Mouse (Mus musculus) MEL (cell line): ENCODE measurements around the gene Plin1. TPM values are rescaled to one million over a fixed set of nuclear protein-coding genes. Genes with fewer than 3 reads are reported as not detected.

Experiments used
- DNase-seq: peaks from one replicate; pipeline ENCODE4 v3.0.0; 2011; ENCODE audit warnings: low read depth, low spot score
- H3K27ac ChIP-seq: 2 replicates; pipeline ENCODE4 v1.5.1; 2012; ENCODE audit warnings: low read depth, mild to moderate bottlenecking, control low read depth, low read length, moderate library complexity; ENCODE audit not compliant: control insufficient read depth
- H3K27me3 ChIP-seq, 2 experiments: fragments of 150-350 bp in 1 of 2; sonication (generic) in 1 of 2; 2 replicates each; pipeline ENCODE4 v1.6.1; 2012; ENCODE audit warnings: low read length in 2 of 2, mild to moderate bottlenecking in 2 of 2, improper control_type of control experiment in 1 of 2, moderate library complexity in 1 of 2; ENCODE audit not compliant: insufficient read depth in 2 of 2, control insufficient read depth in 1 of 2
- H3K36me3 ChIP-seq, 2 experiments: 2 replicates each; pipeline ENCODE4 v1.6.1; 2012 to 2014; ENCODE audit warnings: low read length in 2 of 2, improper control_type of control experiment in 1 of 2, inconsistent platforms in 1 of 2, mild to moderate bottlenecking in 1 of 2; ENCODE audit not compliant: insufficient read depth in 2 of 2, control insufficient read depth in 1 of 2
- H3K4me1 ChIP-seq, 2 experiments: fragments of 150-350 bp in 1 of 2; sonication (generic) in 1 of 2; 2 replicates each; pipeline ENCODE4 v1.6.1; 2012; ENCODE audit warnings: low read length in 2 of 2, improper control_type of control experiment in 1 of 2, mild to moderate bottlenecking in 1 of 2; ENCODE audit not compliant: insufficient read depth in 2 of 2, control insufficient read depth in 1 of 2
- H3K4me3 ChIP-seq, 2 experiments: fragments of 150-350 bp in 1 of 2; sonication (generic) in 1 of 2; 2 replicates each; pipeline ENCODE4 v1.5.1; 2012; ENCODE audit warnings: low read depth in 2 of 2, low read length in 2 of 2, mild to moderate bottlenecking in 2 of 2, moderate library complexity in 2 of 2, control low read depth in 1 of 2, improper control_type of control experiment in 1 of 2; ENCODE audit not compliant: control insufficient read depth in 1 of 2, insufficient read depth in 1 of 2
- H3K79me2 ChIP-seq: 2 replicates; pipeline ENCODE4 v1.6.1; 2012; ENCODE audit warnings: mild to moderate bottlenecking, low read length, moderate library complexity; ENCODE audit not compliant: control insufficient read depth, poor library complexity, insufficient read depth
- H3K9ac ChIP-seq: 2 replicates; pipeline ENCODE4 v1.6.1; 2012; ENCODE audit warnings: low read depth, mild to moderate bottlenecking, control low read depth, low read length, moderate library complexity; ENCODE audit not compliant: control insufficient read depth, poor library complexity, severe bottlenecking
- H3K9me3 ChIP-seq: fragments of 150-350 bp; sonication (generic); replicated peaks from 2 replicates; pipeline ENCODE4 v1.6.1; 2012; ENCODE audit warnings: mild to moderate bottlenecking, low read length, improper control_type of control experiment, moderate library complexity; ENCODE audit not compliant: insufficient read depth
- CHD2 ChIP-seq: IDR thresholded peaks from 2 replicates; pipeline ENCODE4 v1.6.1; 2011; ENCODE audit warnings: low read length, improper control_type of control experiment
- CTCF ChIP-seq, 3 experiments: IDR thresholded peaks in 2 of 3; conservative IDR thresholded peaks in 1 of 3; 2 replicates each; pipeline ENCODE4 v1.5.1; 2011 to 2012; ENCODE audit warnings: low read length in 3 of 3, low read depth in 2 of 3, mild to moderate bottlenecking in 2 of 3, improper control_type of control experiment in 1 of 3, inconsistent platforms in 1 of 3, mixed read lengths in 1 of 3, moderate library complexity in 1 of 3; ENCODE audit not compliant: control insufficient read depth in 1 of 3, insufficient read depth in 1 of 3, poor library complexity in 1 of 3, severe bottlenecking in 1 of 3
- ELF1 ChIP-seq: IDR thresholded peaks from 2 replicates; pipeline ENCODE4 v1.6.1; 2014; ENCODE audit warnings: low read depth, mild to moderate bottlenecking, inconsistent platforms, low read length, improper control_type of control experiment, moderate library complexity
- EP300 ChIP-seq, 2 experiments: IDR thresholded peaks; 2 replicates each; pipeline ENCODE4 v1.6.1; 2011; ENCODE audit warnings: improper control_type of control experiment in 2 of 2, low read length in 2 of 2, low read depth in 1 of 2, mild to moderate bottlenecking in 1 of 2
- ETS1 ChIP-seq: IDR thresholded peaks from 2 replicates; pipeline ENCODE4 v1.6.1; 2012; ENCODE audit warnings: low read depth, mild to moderate bottlenecking, inconsistent platforms, low read length, improper control_type of control experiment, moderate library complexity
- GABPA ChIP-seq: IDR thresholded peaks from 2 replicates; pipeline ENCODE4 v1.6.1; 2012; ENCODE audit warnings: low read depth, mild to moderate bottlenecking, inconsistent platforms, low read length, improper control_type of control experiment, moderate library complexity
- GATA1 ChIP-seq: IDR thresholded peaks from 2 replicates; pipeline ENCODE4 v1.6.1; 2011; ENCODE audit warnings: low read depth, low read length, improper control_type of control experiment
- JUND ChIP-seq: IDR thresholded peaks from 2 replicates; pipeline ENCODE4 v1.6.1; 2011; ENCODE audit warnings: low read depth, mild to moderate bottlenecking, improper control_type of control experiment, low read length
- KAT2A ChIP-seq: conservative IDR thresholded peaks from 2 replicates; pipeline ENCODE4 v1.6.1; 2012; ENCODE audit warnings: low read depth, low read length, improper control_type of control experiment, inconsistent platforms
- MAFK ChIP-seq: IDR thresholded peaks from 2 replicates; pipeline ENCODE4 v1.6.1; 2011; ENCODE audit warnings: low read depth, mild to moderate bottlenecking, low read length, improper control_type of control experiment, borderline replicate concordance
- MAX ChIP-seq: IDR thresholded peaks from 2 replicates; pipeline ENCODE4 v1.6.1; 2011; ENCODE audit warnings: low read length, improper control_type of control experiment
- MAZ ChIP-seq: IDR thresholded peaks from 2 replicates; pipeline ENCODE4 v1.6.1; 2012; ENCODE audit warnings: low read depth, mild to moderate bottlenecking, inconsistent platforms, low read length, improper control_type of control experiment
- MYC ChIP-seq: IDR thresholded peaks from 2 replicates; pipeline ENCODE4 v1.6.1; 2011; ENCODE audit warnings: low read depth, mild to moderate bottlenecking, low read length, improper control_type of control experiment, moderate library complexity
- NELFE ChIP-seq: IDR thresholded peaks from 2 replicates; pipeline ENCODE4 v1.6.1; 2011; ENCODE audit warnings: low read depth, low read length, improper control_type of control experiment
- NRF1 ChIP-seq: IDR thresholded peaks from 2 replicates; pipeline ENCODE4 v1.6.1; 2014; ENCODE audit warnings: low read depth, mild to moderate bottlenecking, inconsistent platforms, low read length, improper control_type of control experiment, moderate library complexity; ENCODE audit not compliant: poor library complexity, insufficient read depth, severe bottlenecking
- RCOR1 ChIP-seq: IDR thresholded peaks from 2 replicates; pipeline ENCODE4 v1.6.1; 2012; ENCODE audit warnings: low read depth, mild to moderate bottlenecking, inconsistent platforms, low read length, improper control_type of control experiment
- TAL1 ChIP-seq: IDR thresholded peaks from 2 replicates; pipeline ENCODE4 v1.6.1; 2012; ENCODE audit warnings: mild to moderate bottlenecking, inconsistent platforms, low read length, moderate library complexity, mixed read lengths
- TBP ChIP-seq: IDR thresholded peaks from 2 replicates; pipeline ENCODE4 v1.8.0; 2011; ENCODE audit warnings: low read depth, low read length, improper control_type of control experiment
- TCF12 ChIP-seq: IDR thresholded peaks from 2 replicates; pipeline ENCODE4 v1.6.1; 2014; ENCODE audit warnings: low read depth, mild to moderate bottlenecking, inconsistent platforms, low read length, improper control_type of control experiment, moderate library complexity
- UBTF ChIP-seq: IDR thresholded peaks from 2 replicates; pipeline ENCODE4 v1.6.1; 2012; ENCODE audit warnings: low read depth, mild to moderate bottlenecking, inconsistent platforms, low read length, improper control_type of control experiment, moderate library complexity, borderline replicate concordance; ENCODE audit not compliant: insufficient read depth
- USF2 ChIP-seq, 2 experiments: IDR thresholded peaks; 2 replicates each; pipeline ENCODE4 v1.6.1; 2011 to 2012; ENCODE audit warnings: improper control_type of control experiment in 2 of 2, low read length in 2 of 2, borderline replicate concordance in 1 of 2, inconsistent platforms in 1 of 2, low read depth in 1 of 2, mild to moderate bottlenecking in 1 of 2; ENCODE audit not compliant: insufficient read depth in 1 of 2
- ZKSCAN1 ChIP-seq: IDR thresholded peaks from 2 replicates; pipeline ENCODE4 v1.6.1; 2012; ENCODE audit warnings: low read depth, mild to moderate bottlenecking, inconsistent platforms, low read length, improper control_type of control experiment, moderate library complexity
- ZNF384 ChIP-seq: IDR thresholded peaks from 2 replicates; pipeline ENCODE4 v1.6.1; 2012; ENCODE audit warnings: low read depth, mild to moderate bottlenecking, inconsistent platforms, low read length, improper control_type of control experiment
- polyA plus RNA-seq, 2 experiments: library from polyadenylated mRNA; stranded (reverse) in 1 of 2; unstranded in 1 of 2; fragments of >175 nt in 1 of 2; fragments of >200 nt in 1 of 2; gene quantifications; 2 replicates each; pipeline versions ENCODE4 v1.2.1 to v1.2.4; 2012; ENCODE audit warnings: low replicate concordance in 2 of 2, low read depth in 1 of 2; ENCODE audit not compliant: insufficient read length in 2 of 2, insufficient read depth in 1 of 2, missing spikeins in 1 of 2
- total RNA-seq: library from RNA; depleted of rRNA; stranded (reverse); fragments of 300-350 nt; gene quantifications from 2 replicates; pipeline ENCODE4 v1.2.3, GENCODE M21; 2012

Gene Plin1
- total and polyA plus RNA-seq, 3 experiments = 0.08 to 0.19 TPM; not detected in 1

- TF ChIP-seq GATA1 = no peak
- no peak for TF ChIP-seq KAT2A
- no peak for TF ChIP-seq ZNF384
- no peak for TF ChIP-seq CHD2
- no peak for TF ChIP-seq GABPA
- no peak for TF ChIP-seq JUND
- TF ChIP-seq USF2 (IDR thresholded peaks at IDR 0.05; ENCODE audit: borderline replicate concordance in 1 of 2, insufficient read depth in 1 of 2, low read depth in 1 of 2, low read length in 2 of 2) = no peak
- TF ChIP-seq UBTF = no peak
- TF ChIP-seq RCOR1 = no peak
- TF ChIP-seq CTCF (IDR thresholded peaks at IDR 0.05 in 2 of 3, conservative IDR thresholded peaks at IDR 0.05 in 1 of 3; ENCODE audit: control insufficient read depth in 1 of 3, insufficient read depth in 1 of 3, low read depth in 2 of 3, low read length in 3 of 3, poor library complexity in 1 of 3, severe bottlenecking in 1 of 3) = no peak
- TF ChIP-seq ETS1 = no peak
- TF ChIP-seq TCF12 = no peak
- TF ChIP-seq NELFE = no peak
- TF ChIP-seq, all 39 proteins: peak for 0
- peaks cover 0 to 16% of the 10 kb centered on the region in 2 experiments; a peak in 2 of 4 replicates for H3K36me3 ChIP-seq
- H3K27me3 ChIP-seq = no peaks in the 10 kb centered on the region
- H3K9me3 ChIP-seq = no peaks in the 10 kb centered on the region
- H3K4me1 ChIP-seq = peaks cover 0 to 22% of the 10 kb centered on the region in 2 experiments; a peak in 3 of 4 replicates
- H3K27ac ChIP-seq = no peak overlapping the region
- H3K4me3 ChIP-seq = no peak overlapping the region
- DNase-seq = no peak
- no peak overlapping the region for H3K9ac ChIP-seq
- peaks cover 4% of the 10 kb centered on the region; the same call in 1 of the 2 replicates for H3K79me2 ChIP-seq
Observed at GRCm38 (mm10) chr7:79740279-79740678, 7.6 kb upstream of the Plin1 start.

- H3K36me3 ChIP-seq = peaks cover 0 to 7% of the 10 kb centered on the region in 2 experiments; a peak in 2 of 4 replicates
- H3K79me2 ChIP-seq = peaks cover 4% of the 10 kb centered on the region; the same call in 1 of the 2 replicates
Observed at GRCm38 (mm10) chr7:79738913-79739312, 6.2 kb upstream of the Plin1 start.

More at GRCm38 (mm10) chr7:79738913-79739312, 6.2 kb upstream of the Plin1 start:
- Histone ChIP-seq H3K27me3 (no peaks in the 10 kb centered on the region), H3K9me3 (no peaks in the 10 kb centered on the region), H3K4me1 (peaks cover 0 to 11% of the 10 kb centered on the region in 2 experiments; a peak in 2 of 4 replicates), H3K9ac (no peak overlapping the region), H3K27ac (no peak overlapping the region), H3K4me3 (no peak overlapping the region)
- TF ChIP-seq CHD2 = no peak
- no peak for TF ChIP-seq GATA1
- TF ChIP-seq UBTF = no peak
- no peak for TF ChIP-seq NRF1
- no peak for TF ChIP-seq RCOR1
- no peak for TF ChIP-seq ZKSCAN1
- no peak for TF ChIP-seq ELF1
- no peak for TF ChIP-seq MAZ
- TF ChIP-seq EP300 (IDR thresholded peaks at IDR 0.05; ENCODE audit: low read depth in 1 of 2, low read length in 2 of 2) = no peak
- no peak for TF ChIP-seq MAFK
- TF ChIP-seq TBP = no peak
- TF ChIP-seq TAL1 = no peak
- TF ChIP-seq MAX = no peak
- no peak for TF ChIP-seq MYC
- no peak for DNase-seq
